Mouse (Mus musculus) kidney, postnatal 14 days (tissue): ENCODE results near the gene Myo1e.
A peak's percentile ranks its signal among the peaks of the same experiment; 100 is the strongest.

ENCODE experiments used
- DNase-seq: peaks from one replicate; pipeline ENCODE4 v3.0.0; 2022; ENCODE audit warnings: mixed read lengths

The Myo1e gene

DNA sequence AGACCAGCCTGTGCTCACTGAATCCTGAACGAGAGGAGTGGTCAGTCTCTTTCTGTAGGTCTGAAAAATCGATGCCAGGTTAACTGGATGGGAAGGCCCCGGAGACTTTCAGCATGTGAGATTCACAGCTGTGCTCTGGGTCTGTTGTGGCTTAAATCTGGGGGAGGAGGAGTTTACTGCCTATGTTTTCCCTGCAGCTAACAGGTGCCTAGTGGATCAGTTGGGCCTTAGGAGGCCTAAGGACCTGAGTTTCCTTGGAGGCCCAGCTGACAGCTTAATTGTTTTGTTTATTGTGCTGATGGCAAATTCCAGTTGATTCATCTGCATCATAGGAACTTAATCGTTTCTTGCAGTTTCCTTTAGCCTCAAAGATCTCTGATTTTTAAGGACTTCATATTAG lies 16.0 kb downstream of the Myo1e start:
- DNase-seq = no peak

DNA sequence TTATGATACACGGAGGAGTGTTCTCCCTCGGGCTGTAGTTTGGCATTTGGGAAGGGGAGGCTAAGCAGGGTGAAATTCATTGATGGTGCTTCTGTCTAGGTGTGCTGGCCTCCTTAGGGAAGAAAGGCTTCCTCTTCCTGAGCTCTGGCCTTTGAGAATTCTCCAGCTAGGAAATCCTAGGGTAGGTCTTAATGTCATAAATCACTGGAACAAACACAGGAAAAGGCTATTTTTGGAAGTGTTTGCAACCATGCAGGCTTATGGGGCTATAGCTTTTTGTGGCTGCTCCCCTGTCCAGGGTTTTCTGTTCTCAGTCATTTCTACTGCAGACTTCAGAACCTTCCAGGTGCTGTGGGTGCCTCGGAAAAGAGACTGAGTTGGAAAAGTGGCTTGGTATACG lies 16.9 kb downstream of the Myo1e start:
- DNase-seq = peak; percentile 32

DNA sequence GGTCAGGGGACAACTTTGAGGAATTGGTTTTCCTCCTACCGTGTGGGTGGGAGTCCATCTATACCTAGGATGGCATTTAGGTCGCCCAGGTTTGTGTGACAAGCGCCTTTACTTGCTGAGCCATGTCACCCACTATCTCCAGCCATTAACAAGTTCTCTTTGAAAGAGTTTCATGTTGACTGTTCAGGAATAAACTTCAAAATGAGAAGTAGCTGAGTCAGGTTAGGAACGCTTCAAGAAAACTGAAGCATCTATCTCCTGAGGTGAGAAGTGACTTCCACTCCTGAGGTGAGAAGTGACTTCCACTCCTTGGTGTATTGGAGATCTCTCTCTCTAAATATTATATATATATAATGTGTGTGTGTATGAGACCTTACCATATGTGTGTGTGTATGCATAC lies 19.2 kb downstream of the Myo1e start:
- DNase-seq = no peak

- peak; percentile 79 for DNase-seq
Measured at GRCm38 (mm10) chr9:70229823-70230222, 22.7 kb downstream of the Myo1e start.

- no peak for DNase-seq
Measured at GRCm38 (mm10) chr9:70232044-70233010, 25.2 kb downstream of the Myo1e start.

DNA sequence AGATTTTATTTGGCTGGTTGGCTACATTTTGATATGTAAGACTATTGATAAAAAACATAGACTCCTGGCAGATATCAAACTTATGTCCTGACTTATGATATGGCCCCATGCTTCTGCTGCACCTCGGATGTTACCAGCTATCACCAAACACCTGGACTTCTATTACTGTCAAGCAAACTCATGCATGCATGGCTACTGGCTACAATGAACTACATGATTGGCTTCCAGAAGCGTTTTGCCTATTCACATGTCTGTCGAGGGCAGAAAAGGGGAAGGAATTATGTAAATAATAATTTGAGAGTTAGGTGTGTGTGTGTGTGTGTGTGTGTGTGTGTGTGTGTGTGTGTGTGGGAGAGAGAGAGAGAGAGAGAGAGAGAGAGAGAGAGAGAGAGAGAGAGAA lies 30.0 kb downstream of the Myo1e start:
- no peak for DNase-seq

DNA sequence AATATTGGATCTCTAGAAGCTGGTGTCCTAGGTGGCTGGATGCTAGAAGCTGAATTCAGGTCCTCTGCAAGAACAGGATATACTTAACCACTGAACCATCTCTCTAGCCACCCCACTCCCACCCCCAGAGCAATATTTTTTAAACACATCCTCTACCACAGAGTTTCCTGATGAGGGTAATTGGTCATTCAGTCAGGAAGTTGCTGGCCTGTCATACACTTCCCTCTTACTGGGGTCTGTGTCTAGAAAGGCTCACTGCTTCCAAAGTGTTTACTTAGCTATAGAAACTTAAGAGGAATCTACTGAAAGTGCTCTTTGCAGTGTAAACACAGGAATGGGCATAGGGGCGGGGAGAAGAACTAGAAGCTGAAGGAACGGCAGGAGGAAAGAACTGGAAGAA lies 30.4 kb downstream of the Myo1e start:
- DNase-seq = no peak

GRCm38 (mm10) chr9:70238391-70238790 lies 31.2 kb downstream of the Myo1e start:
- no peak for DNase-seq

DNA sequence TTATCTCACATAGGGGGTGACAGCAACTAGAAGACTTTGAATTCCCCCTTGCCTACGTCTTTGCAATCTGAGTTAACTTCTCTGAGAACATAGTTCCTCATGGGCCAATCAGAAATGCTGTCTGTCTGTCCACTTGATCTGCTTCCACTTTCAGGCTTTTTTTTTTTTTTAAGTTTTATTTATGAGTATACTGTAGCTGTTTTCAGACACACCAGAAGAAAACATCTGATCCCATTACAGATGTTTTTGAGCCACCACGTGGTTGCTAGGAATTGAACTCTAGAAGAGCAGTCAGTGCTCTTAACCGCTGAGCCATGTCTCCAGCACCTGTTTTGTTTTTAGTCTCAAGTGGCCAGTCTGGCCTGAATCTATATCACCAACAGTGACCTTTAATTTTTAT lies 32.1 kb downstream of the Myo1e start:
- DNase-seq = no peak

DNA sequence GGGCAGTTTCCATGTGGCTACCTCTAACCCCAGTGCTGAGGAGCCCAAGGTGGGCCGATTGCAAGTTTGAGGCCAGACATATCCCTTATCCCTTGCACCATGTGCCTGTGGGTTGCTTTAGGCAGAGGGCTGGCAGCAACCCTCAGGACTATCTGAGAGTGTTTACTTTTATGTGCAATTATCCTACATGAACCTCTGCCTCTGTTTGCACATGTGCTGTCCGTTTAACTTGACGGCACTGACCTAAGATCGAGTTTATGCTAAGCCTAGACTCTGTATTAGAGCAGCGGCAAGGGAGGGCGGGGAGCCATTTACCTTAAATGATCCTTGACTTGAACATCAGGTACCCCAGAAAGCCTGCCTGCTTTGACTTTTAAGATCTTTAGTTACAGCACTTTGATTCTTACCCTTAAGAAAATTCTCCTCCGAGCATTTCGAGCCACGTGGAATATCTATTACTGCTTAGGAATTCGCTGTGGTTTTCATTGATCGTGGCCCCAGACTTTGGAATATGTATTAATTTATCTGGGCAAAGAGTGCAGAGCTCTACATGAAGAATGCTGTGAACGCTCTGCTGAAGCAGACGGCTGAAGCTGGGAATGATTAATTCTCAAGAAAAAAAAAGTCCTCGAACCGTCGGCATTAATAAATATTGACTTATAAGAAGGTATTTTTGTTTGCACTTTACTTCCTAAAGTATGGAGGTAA lies 33.7 kb downstream of the Myo1e start:
- peak; percentile 41 for DNase-seq

- DNase-seq = peak; percentile 75
Measured at GRCm38 (mm10) chr9:70241411-70241961, 34.3 kb downstream of the Myo1e start.

DNA sequence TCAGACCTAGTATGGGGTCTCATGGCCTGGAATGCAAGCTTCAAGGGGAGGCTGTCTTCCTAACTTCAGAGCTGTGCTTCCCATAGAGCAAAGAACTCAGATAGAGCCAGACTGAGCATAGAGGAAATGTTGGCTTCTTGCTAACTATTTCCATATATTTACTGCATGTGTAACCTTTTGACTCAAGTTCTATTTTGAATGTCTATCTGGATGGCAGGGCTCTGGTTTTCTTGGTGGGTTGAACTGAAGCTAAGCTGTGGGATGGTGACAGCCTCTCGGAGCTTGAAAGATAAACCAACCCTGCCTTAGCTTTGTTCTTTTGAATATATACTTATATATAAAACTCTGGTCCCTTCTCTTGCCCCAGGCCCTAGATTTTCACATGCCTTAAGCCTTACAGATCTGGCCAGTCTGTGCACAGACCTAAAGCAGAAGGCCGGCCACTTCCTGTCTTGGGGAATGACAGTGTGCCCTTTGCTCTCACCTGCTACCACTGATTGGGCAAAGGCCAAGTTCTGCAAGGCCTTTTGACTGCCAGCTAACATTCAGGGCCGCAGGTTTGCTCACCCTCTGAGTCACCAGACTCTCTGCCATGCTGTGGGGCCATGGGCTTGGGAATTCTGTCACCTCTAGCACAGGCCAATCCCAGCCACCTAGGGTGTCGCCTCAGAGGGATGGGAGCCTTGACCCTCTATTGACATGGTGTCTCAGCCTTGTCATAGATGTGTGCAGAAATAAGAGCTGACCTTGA lies 35.1 kb downstream of the Myo1e start:
- peak; percentile 73 for DNase-seq

DNA sequence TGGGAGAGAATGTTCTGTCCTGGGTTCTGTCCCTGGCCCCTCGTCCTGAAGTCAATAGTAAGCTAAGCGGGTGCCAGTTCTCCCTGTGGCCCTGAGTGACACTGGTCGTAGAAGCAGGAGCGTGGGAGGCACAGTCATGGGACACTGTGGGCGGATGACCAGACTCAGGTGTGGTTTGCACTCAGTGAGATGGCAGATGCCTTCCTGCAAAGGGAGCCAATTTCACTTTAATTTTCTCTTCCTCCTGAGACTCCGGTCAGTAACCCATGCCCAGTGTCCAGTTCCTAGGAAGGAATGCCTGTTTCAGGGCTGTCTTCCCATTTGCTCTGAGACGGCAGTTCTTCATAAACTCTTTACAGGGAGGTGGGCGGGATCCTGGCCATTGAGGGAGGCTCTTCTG lies 36.1 kb downstream of the Myo1e start:
- DNase-seq = peak; percentile 24

GRCm38 (mm10) chr9:70243708-70244107 lies 36.6 kb downstream of the Myo1e start:
- no peak for DNase-seq

DNA sequence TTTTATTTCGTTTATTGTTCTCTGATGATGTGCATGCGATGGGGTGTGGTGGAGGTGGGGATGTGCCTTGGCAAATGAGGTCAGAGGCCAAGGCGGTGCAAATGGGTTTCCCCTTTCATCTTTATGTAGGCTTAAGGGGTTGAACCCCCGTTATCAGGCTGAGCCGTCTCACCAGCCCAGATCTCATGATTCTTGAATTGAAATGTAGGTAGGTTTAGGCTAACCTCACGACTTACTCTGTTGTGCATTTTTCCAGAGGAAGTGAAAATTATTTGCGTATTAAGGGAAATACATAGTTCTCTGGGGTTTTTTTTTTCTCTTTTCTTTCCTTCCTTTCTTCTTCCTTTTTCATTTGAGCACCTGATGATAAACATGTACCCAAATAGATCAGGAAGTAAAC lies 37.0 kb downstream of the Myo1e start:
- no peak for DNase-seq

- DNase-seq = no peak
Measured at GRCm38 (mm10) chr9:70245040-70245439, 37.9 kb downstream of the Myo1e start.

DNA sequence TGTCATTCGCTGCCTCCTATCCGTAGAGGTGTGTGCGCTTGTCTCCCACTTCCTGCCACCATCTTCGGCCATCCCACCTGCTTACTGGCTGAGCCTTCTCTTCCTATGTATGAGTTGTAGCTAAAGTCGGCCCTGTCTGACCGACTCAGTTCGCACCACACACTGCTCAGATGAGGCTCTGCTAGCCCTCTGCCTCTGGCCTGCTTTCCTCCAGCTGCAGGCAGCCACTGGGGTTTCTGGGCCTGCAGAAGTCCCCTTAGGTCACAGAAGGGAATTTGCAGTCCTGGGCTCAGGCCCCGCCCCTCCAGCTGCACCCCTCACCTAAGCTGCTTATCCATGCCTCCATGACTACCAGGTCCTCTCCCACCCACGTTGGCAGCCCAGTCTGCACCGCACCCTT lies 39.3 kb downstream of the Myo1e start:
- no peak for DNase-seq

DNA sequence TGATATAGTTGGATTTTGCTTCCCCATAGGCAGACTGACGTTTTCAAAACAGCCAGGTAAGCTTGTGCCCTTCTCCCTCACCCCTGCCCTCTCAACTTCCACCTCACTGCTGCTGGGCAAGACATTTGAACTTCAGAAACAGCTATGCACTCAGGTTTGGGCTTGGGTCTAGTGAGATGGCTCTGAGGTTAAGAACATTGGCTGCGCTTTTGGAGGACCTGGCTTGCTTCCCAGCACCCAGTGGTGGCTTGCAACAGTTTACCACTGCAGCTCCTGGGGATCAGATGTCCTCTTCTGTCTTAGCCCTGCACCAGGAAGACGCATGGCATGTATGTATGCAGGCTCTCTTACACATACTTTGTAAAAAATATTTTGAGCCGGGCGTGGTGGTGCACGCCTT lies 40.9 kb downstream of the Myo1e start:
- DNase-seq = no peak

- no peak for DNase-seq
Measured at GRCm38 (mm10) chr9:70248826-70249225, 41.7 kb downstream of the Myo1e start.

DNA sequence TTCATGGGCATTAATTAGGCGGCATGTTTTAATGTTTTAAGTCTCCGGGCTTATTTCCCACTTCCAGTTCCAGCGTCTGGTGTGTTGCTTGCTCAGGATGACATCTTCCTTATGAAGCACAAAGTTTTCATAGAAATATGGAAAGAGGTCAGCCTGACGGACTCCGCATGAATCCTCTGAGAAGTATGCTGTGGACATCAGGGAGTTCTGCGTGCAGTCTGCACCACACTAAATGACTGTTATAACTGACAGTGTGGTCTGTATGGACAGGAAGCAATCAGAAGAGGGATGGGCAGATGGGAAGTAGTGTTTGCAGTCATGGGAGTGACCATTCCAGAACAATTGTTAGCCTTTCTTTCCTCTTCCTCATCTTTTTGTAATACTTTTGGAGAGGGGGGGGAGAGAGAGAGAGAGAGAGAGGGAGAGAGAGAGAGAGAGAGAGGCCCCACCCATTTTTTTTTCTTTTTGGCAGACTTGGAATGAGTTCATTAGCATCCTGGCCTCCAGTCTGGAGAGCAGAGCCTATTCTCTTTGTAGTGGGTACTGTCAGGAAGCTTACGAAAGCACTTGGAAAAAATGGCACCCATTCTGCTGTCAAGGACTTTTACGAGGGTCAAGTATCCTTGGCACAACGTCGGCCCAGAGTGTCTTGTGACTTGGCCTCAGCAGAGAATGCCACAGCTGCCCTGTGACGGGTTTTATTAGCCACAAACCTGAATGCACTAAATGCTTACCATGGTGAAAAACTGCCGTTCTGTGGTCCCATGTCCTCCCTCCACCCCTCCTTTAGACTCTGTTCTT lies 42.9 kb downstream of the Myo1e start:
- peak; percentile 58 for DNase-seq

DNA sequence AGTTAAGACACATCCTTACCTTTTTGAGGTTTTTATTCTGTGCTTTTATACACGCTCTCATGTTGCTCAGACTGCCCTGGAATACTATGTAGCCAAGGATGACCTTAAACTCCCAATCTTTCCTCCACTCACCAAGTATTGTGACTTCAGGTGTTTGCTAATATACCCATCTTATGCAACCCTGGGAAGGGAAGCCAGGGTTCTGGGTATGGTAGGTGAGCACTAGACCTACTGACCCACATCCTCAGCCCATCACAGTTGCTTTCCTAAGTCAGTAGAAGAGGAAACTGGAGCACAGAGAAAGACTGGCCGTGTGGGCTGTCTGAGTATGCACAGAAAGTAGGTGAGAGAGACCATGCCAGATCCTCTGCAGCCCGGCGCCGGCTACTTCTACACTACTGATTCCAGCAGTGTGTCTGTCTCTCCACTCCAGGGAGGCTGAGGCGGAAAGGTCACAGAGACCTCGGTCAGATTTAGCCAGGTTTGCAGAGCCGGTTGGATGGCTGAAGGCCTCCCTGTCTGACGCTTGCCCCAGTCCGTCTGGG lies 44.4 kb downstream of the Myo1e start:
- no peak for DNase-seq

GRCm38 (mm10) chr9:70253016-70253415 lies 45.9 kb downstream of the Myo1e start:
- DNase-seq = no peak
